Comparison of ENCODE assay signal across 8 mouse cellular contexts in the genomic region with DNA sequence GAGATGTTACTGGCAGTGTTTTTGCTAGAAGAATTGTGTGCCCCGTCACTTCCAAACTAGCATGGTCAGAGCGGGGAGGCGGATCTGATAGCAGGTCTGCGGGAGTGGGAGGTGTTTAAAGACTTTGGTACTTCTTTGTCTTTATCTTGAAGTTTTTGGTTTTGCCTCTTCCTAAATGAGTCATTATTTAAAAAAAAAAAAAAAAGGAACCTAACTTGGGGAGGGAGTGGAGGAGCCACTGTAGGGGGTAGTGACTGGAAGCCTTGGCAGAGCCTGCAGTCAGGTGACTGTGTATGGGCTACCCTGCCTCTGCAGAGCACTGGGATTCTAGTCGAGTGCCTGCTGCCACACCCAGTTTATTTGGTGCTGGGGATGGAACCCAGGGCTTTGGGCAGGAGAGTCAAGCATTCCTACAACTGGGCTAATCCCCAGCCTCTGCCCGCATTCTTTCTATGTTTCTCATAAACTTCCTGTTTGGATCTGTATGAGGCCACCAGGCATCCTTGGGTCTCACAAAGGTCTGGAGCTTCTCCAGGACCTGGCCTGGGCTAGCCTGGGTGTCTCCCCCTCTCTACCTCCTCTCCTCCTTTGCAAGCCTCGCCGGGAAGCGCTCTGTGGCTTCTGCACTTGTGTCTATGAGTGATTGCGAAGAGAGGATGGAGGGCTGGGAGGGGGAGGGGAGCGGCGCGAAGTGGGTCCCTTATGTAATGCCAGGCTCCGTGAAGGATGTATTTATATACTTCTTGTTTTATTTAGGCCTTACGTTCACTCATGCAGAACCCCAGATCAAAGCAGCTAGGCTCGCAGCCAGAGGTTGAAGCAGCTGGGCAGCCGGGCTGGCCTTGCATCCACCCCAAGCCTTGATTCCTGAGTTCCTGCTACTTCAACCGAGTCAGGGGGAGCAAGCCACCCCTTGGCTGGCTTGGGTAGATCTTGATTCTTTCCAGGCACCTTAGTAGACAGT.
DNase-seq lines count a peak whose midpoint lies in the region; ATAC-seq and TF ChIP-seq lines count a peak whose summit lies in the region.

No protein-coding gene starts in this region.

- H3K9ac ChIP-seq in embryonic facial prominence, embryonic 15.5 days, result no peak overlapping the region
- H3K9ac ChIP-seq in hindbrain, embryonic 13.5 days, result no peak overlapping the region

- no peaks in the 10 kb centered on the region for H3K36me3 ChIP-seq in G1E (replicated peaks)
- peaks cover 19% of the 10 kb centered on the region for H3K36me3 ChIP-seq in embryonic facial prominence, embryonic 15.5 days
- peaks cover 14% of the 10 kb centered on the region for H3K36me3 ChIP-seq in hindbrain, embryonic 13.5 days

- no peaks in the 10 kb centered on the region for H3K4me1 ChIP-seq in G1E (ENCODE audit: insufficient read depth, low read depth, low read length)
- peaks cover 14% of the 10 kb centered on the region for H3K4me1 ChIP-seq in embryonic facial prominence, embryonic 15.5 days
- peaks cover 5% of the 10 kb centered on the region; the same call in 1 of the 2 replicates for H3K4me1 ChIP-seq in hindbrain, embryonic 13.5 days (replicated peaks)

- H3K9me3 ChIP-seq in G1E (replicated peaks), result no peaks in the 10 kb centered on the region
- no peaks in the 10 kb centered on the region for H3K9me3 ChIP-seq in embryonic facial prominence, embryonic 15.5 days (replicated peaks)
- 0 out of 2 replicates have a peak, but pooled peaks cover 3% of the 10 kb centered on the region for H3K9me3 ChIP-seq in hindbrain, embryonic 13.5 days

- no peak overlapping the region for H3K4me3 ChIP-seq in G1E (ENCODE audit: low read depth, low read length)
- no peak overlapping the region for H3K4me3 ChIP-seq in embryonic facial prominence, embryonic 15.5 days (replicated peaks)
- H3K4me3 ChIP-seq in hindbrain, embryonic 13.5 days, result no peak overlapping the region

- intact Hi-C loops in left cerebral cortex, postnatal 10 days (cut with DNase I), result no loop called here

- no peak overlapping the region for H3K4me2 ChIP-seq in embryonic facial prominence, embryonic 15.5 days (replicated peaks)
- H3K4me2 ChIP-seq in hindbrain, embryonic 13.5 days, result no peak overlapping the region

- peaks cover 3% of the 10 kb centered on the region; the same call in 1 of the 2 replicates for H3K27me3 ChIP-seq in G1E (ENCODE audit: insufficient read depth, low read length)
- H3K27me3 ChIP-seq in embryonic facial prominence, embryonic 15.5 days, result no peaks in the 10 kb centered on the region
- no peaks in the 10 kb centered on the region for H3K27me3 ChIP-seq in hindbrain, embryonic 13.5 days

- DNase-seq in left cerebral cortex, adult 18-20 months (ENCODE audit: low spot score in 2 of 2), result peak; percentile 37 to 47
- DNase-seq in left cerebral cortex, postnatal 10 days (ENCODE audit: extremely low spot score in 1 of 2, low spot score in 2 of 2), result no peak
- DNase-seq in G1E (ENCODE audit: low spot score), result no peak
- DNase-seq in lung, postnatal 14 days, result peak; percentile 15
- DNase-seq in gastrocnemius, adult 18-20 months (ENCODE audit: low spot score), result no peak

- no peak overlapping the region for H3K27ac ChIP-seq in embryonic facial prominence, embryonic 15.5 days (replicated peaks)
- H3K27ac ChIP-seq in hindbrain, embryonic 13.5 days, result no peak overlapping the region

- WGBS in embryonic facial prominence, embryonic 15.5 days, result 55% methylated on average over 18 of the region's 18 CpGs
- WGBS in hindbrain, embryonic 13.5 days, result 72% methylated on average over 18 of the region's 18 CpGs

- no peak for TF ChIP-seq CTCF in G1E (IDR thresholded peaks at IDR 0.05; ENCODE audit: low read depth, low read length)

- peak; percentile 45 for ATAC-seq in G1E (ENCODE audit: extremely low read depth, insufficient number of reproducible peaks, low FRiP score, poor library complexity, severe bottlenecking)
- ATAC-seq in embryonic facial prominence, embryonic 15.5 days (ENCODE audit: insufficient number of reproducible peaks, low FRiP score, low TSS enrichment, low read depth), result peak; percentile 67; the same call in 1 of the 2 replicates
- ATAC-seq in hindbrain, embryonic 13.5 days (ENCODE audit: low FRiP score), result no peak
- ATAC-seq in erythroid progenitor cell, adult 5-6 weeks (replicated peaks; ENCODE audit: low FRiP score, poor library complexity, severe bottlenecking), result no peak

Comparison
In these comparisons a context has a peak if more than half of its experiments do, and no peak if none do; other contexts are left out.
1. DNase-seq: peak in left cerebral cortex, adult 18-20 months (2 of 2) and lung, postnatal 14 days (single experiment); none in left cerebral cortex, postnatal 10 days (0 of 2), G1E (single experiment) and gastrocnemius, adult 18-20 months (single experiment).
2. ATAC-seq: peak in G1E (single experiment) and embryonic facial prominence, embryonic 15.5 days (single experiment); none in hindbrain, embryonic 13.5 days (single experiment) and erythroid progenitor cell, adult 5-6 weeks (single experiment).